Mouse (Mus musculus): ENCODE data around the gene Map3k11. TPM values are rescaled to one million over a fixed set of nuclear protein-coding genes. Genes with fewer than 3 reads are reported as not detected.

Gene Map3k11
- polyA plus RNA-seq, 1 experiment = 72.2 TPM

DNA sequence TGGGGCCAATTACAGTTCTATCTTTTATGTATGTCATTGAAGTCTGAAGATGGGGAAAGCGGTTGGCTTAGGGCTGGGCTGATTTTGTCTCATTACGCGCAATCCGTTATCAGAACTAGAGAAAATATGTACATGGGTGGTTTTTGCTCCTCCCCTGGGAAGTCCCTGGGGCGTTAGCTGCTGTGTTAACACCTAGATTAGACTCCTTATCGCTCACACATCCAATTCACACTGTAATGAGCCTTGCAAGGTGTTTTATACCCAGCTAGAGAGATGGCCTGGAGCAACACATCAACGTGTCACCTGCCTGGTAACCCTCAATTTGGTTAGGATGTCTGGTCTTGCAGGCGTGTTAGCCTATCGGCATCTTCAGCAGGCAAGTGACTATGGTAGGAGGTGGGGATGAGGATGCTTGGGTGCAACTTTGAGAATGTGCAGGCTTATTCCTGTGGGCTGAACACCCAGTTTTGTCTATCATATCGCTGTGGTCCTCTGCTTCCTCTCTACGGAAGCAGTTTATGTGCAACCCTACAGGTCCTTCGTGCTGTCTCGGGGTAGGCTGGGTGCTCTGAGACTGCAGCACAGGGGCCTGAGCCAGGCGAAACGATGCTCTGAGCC lies 38.5 kb downstream of the Map3k11 start:
- H3K4me1 ChIP-seq (ENCODE audit: control insufficient read depth, insufficient read depth, low read length) = peaks cover 21% of the 10 kb centered on the region; the same call in 1 of the 2 replicates
- no peaks in the 10 kb centered on the region for H3K36me3 ChIP-seq (ENCODE audit: control insufficient read depth, insufficient read depth, low read length)
- DNase-seq = no peak
- H3K27ac ChIP-seq (ENCODE audit: insufficient read depth, low read depth, low read length) = peak overlapping the region; percentile 41
- peak overlapping the region; percentile 2; the same call in 1 of the 2 replicates for H3K4me3 ChIP-seq (ENCODE audit: insufficient read depth, low read depth, low read length)
- 60% methylated on average over 15 of the region's 15 CpGs for WGBS
- no peaks in the 10 kb centered on the region for H3K27me3 ChIP-seq (replicated peaks; ENCODE audit: control insufficient read depth, insufficient read depth, low read length)
- TF ChIP-seq CTCF (conservative IDR thresholded peaks at IDR 0.05; ENCODE audit: insufficient read depth, insufficient read length, low read depth, low read length) (no peak), POLR2A (IDR thresholded peaks at IDR 0.05; ENCODE audit: low read depth, low read length) (no peak)

DNA sequence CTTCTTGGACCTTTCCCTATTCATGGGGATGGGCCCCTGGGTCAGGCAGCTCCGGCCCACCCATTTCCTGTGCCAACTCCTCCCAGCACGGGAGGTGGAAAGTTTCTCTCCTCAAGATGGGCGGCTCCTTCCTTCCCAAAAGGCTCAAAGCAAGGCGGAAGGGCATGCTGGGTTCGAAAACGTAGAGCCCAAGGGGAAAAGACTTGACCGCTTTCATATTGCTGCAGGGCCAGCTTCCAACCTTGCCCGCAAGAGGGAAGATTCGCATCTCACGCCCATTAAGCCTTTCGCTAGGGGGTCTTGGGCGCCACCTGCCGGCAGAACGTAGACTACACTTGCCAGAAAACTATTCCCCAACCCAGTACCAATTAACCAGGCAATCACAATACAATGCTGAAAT lies 39.2 kb downstream of the Map3k11 start:
- Histone ChIP-seq H3K27ac (ENCODE audit: insufficient read depth, low read depth, low read length) (peak overlapping the region; percentile 41), H3K4me3 (ENCODE audit: insufficient read depth, low read depth, low read length) (peak overlapping the region; percentile 2; the same call in 1 of the 2 replicates), H3K4me1 (ENCODE audit: control insufficient read depth, insufficient read depth, low read length) (peaks cover 21% of the 10 kb centered on the region; the same call in 1 of the 2 replicates)

DNA sequence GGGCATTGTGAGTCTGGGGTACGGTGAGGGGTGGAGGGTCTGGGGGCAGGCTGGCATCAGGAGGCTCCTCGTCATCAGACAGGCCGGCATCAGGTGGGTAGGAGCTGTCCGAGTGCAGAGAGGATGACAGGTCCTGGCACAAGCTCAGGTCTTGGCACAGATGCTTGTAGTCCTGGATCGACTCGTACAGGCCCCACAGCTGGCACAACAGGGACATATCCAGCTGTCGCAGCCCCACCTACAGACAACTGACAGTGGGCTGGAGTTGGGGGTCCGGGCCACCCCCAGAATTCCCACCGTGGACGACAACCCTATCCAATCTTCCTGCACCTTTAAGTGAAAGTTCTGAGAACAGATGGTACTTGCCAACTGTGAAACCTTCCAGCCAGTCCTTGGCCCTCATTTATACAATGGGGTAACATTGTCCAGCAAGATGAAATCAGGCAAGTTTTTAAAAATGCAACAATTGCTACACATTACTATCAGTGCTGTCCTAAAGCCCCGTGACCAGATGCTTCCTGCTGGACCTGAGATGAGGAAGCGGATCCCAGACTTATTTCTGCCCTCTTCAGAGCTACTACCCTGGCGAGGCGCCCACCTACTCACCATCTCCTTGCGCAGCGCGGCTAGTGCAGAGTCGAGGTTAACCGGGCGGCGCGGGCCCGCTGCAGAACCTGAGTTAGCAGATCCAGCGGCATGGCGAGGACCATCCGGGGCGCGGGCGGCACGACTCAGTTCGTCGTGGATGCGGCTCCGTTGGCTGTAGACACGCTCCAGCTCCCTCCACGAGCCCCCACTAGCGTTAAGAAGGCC lies 40.3 kb downstream of the Map3k11 start:
- DNase-seq = peak; percentile 45
- Histone ChIP-seq H3K4me3 (ENCODE audit: insufficient read depth, low read depth, low read length) (peak overlapping the region; percentile 93), H3K27ac (ENCODE audit: insufficient read depth, low read depth, low read length) (peak overlapping the region; percentile 69), H3K36me3 (ENCODE audit: control insufficient read depth, insufficient read depth, low read length) (no peaks in the 10 kb centered on the region), H3K27me3 (replicated peaks; ENCODE audit: control insufficient read depth, insufficient read depth, low read length) (no peaks in the 10 kb centered on the region), H3K4me1 (ENCODE audit: control insufficient read depth, insufficient read depth, low read length) (peaks cover 21% of the 10 kb centered on the region; the same call in 1 of the 2 replicates)
- no peak for TF ChIP-seq CTCF (conservative IDR thresholded peaks at IDR 0.05; ENCODE audit: insufficient read depth, insufficient read length, low read depth, low read length)
- TF ChIP-seq POLR2A (IDR thresholded peaks at IDR 0.05; ENCODE audit: low read depth, low read length) = no peak
- WGBS = 4% methylated on average over 36 of the region's 37 CpGs

More for the DNA sequence above, 39.2 kb downstream of the Map3k11 start:
- Histone ChIP-seq H3K36me3 (ENCODE audit: control insufficient read depth, insufficient read depth, low read length) (no peaks in the 10 kb centered on the region), H3K27me3 (replicated peaks; ENCODE audit: control insufficient read depth, insufficient read depth, low read length) (no peaks in the 10 kb centered on the region)
- WGBS = 5% methylated on average over 14 of the region's 14 CpGs
- DNase-seq = peak; percentile 90
- peak; percentile 98 for TF ChIP-seq CTCF (conservative IDR thresholded peaks at IDR 0.05; ENCODE audit: insufficient read depth, insufficient read length, low read depth, low read length)
- TF ChIP-seq POLR2A (IDR thresholded peaks at IDR 0.05; ENCODE audit: low read depth, low read length) = no peak

DNA sequence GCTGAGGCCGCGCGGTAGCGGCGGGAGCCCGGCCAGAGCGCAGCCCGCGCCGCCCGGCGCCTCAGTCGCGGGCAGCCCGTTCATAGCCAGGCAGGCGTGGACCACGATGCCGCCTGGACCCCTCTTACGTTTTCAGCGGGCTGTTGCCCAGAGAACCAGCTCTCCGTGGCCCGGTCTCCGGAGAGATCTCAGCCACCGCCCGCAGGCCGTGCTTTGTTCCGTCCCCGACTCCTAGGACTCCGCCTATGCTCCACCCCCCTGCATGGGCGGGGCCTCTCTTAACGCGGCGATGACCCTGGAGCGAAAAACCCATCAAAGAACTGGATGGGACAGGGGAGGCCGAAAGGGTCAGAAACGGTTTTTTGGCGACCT lies 40.9 kb downstream of the Map3k11 start, which contains the start of gene Fam89b:
Gene Fam89b, minus strand, starts transcription at position 210 of the 372 bp plus-strand sequence.
- peak; percentile 94 for DNase-seq
- Histone ChIP-seq H3K27me3 (replicated peaks; ENCODE audit: control insufficient read depth, insufficient read depth, low read length) (no peaks in the 10 kb centered on the region), H3K36me3 (ENCODE audit: control insufficient read depth, insufficient read depth, low read length) (no peaks in the 10 kb centered on the region), H3K4me3 (ENCODE audit: insufficient read depth, low read depth, low read length) (peak within 1 kb of the TSS; percentile 93), H3K27ac (ENCODE audit: insufficient read depth, low read depth, low read length) (peak within 1 kb of the TSS; percentile 69), H3K4me1 (ENCODE audit: control insufficient read depth, insufficient read depth, low read length) (peaks cover 17% of the 10 kb centered on the region; the same call in 1 of the 2 replicates)
- TF ChIP-seq CTCF (conservative IDR thresholded peaks at IDR 0.05; ENCODE audit: insufficient read depth, insufficient read length, low read depth, low read length) (no peak), POLR2A (IDR thresholded peaks at IDR 0.05; ENCODE audit: low read depth, low read length) (peak; percentile 89)
- under 1% methylated on average over 36 of the region's 37 CpGs for WGBS

DNA sequence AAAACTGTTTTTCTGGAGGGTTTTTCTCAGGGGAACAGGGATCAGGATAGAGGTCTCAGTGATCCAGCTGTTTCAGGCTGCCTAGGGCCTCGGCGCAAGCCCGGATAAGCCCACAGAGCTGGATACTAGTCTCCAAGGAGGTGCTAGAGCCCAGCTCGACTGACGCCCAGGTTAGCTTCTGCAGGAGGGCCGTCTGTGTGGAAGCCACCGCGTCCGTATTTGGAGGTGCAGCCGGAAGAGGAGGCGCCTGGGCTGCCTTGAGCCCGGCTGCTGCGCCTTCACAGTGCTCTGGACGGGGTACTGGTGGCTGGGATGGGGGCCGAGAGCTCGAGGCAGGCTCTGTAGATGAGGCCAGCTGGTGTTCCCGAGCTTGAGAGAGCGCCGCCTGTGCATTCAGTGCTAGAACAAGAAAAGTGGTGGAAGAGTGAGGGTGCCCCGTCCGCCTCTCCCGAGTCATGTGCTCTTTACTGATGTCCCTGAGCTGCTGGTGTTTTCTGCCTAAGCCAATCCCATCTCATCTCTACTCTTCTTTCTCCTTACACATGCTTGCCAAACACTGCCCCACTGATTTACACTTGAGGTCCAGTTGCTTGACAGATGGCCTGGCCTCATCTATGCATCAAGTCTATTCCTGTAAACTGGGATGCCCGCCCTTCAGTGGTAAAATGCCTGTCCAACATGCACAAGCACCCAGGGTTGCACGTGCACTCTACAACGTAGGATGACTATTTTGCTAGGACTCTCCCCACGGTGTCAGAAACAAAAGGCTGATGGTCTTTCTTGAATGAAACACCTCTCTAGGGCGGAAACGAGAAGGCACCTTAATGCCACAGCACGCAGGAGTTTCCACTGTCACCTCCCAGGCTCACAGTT lies 42.0 kb downstream of the Map3k11 start:
- Histone ChIP-seq H3K27ac (ENCODE audit: insufficient read depth, low read depth, low read length) (no peak overlapping the region), H3K27me3 (replicated peaks; ENCODE audit: control insufficient read depth, insufficient read depth, low read length) (no peaks in the 10 kb centered on the region), H3K4me1 (ENCODE audit: control insufficient read depth, insufficient read depth, low read length) (peaks cover 17% of the 10 kb centered on the region; the same call in 1 of the 2 replicates), H3K4me3 (ENCODE audit: insufficient read depth, low read depth, low read length) (peak overlapping the region; percentile 68), H3K36me3 (ENCODE audit: control insufficient read depth, insufficient read depth, low read length) (no peaks in the 10 kb centered on the region)
- 77% methylated on average over 29 of the region's 29 CpGs for WGBS
- no peak for TF ChIP-seq POLR2A (IDR thresholded peaks at IDR 0.05; ENCODE audit: low read depth, low read length)
- TF ChIP-seq CTCF (conservative IDR thresholded peaks at IDR 0.05; ENCODE audit: insufficient read depth, insufficient read length, low read depth, low read length) = no peak
- DNase-seq = no peak

DNA sequence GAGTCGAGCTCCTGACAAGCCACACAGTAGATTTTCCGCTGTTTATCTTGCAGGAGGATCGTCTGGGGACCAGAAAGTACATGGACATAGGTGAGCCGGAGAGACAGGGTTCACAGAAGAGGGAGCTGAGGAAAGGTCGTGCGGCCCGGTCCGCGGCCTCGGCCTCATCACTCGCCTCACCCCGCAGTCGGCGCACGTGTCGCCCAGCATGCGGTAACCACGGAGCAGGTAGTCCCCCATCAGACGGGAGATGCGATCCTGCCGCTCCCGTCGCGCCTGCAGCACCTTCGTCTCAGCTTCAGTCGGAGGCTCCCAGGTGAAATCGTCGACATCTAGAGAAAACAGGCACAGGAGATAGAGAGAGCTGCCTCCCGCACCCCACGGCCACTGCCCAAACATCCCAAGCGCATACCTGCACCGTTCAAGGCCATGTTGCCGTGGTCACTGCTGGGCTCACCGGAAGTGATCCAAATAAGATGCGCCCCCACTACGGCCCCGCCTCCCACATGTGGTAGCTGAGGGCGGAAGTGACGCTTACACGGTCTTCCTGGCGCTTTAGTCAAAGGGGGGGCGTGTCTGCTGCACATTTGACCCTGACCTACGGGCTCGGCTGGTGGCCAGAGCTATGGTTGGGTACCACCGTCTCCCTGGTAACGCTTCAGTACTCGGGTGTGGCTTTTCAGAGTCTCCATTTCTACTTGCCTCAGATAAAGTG lies 42.9 kb downstream of the Map3k11 start:
- Histone ChIP-seq H3K27ac (ENCODE audit: insufficient read depth, low read depth, low read length) (no peak overlapping the region), H3K36me3 (ENCODE audit: control insufficient read depth, insufficient read depth, low read length) (no peaks in the 10 kb centered on the region), H3K4me3 (ENCODE audit: insufficient read depth, low read depth, low read length) (peak overlapping the region; percentile 68), H3K4me1 (ENCODE audit: control insufficient read depth, insufficient read depth, low read length) (peaks cover 17% of the 10 kb centered on the region; the same call in 1 of the 2 replicates), H3K27me3 (replicated peaks; ENCODE audit: control insufficient read depth, insufficient read depth, low read length) (no peaks in the 10 kb centered on the region)
- WGBS = under 1% methylated on average over 47 of the region's 47 CpGs
- peak; percentile 97 for DNase-seq
- peak; percentile 41 for TF ChIP-seq POLR2A (IDR thresholded peaks at IDR 0.05; ENCODE audit: low read depth, low read length)
- no peak for TF ChIP-seq CTCF (conservative IDR thresholded peaks at IDR 0.05; ENCODE audit: insufficient read depth, insufficient read length, low read depth, low read length)
